Mouse (Mus musculus): ENCODE data around the gene Siva1. TPM values are rescaled to one million over a fixed set of nuclear protein-coding genes. Genes with fewer than 3 reads are reported as not detected.

The Siva1 gene
- 10 to 100 TPM; 16.8 to 26.8 (median 23.8) TPM for total RNA-seq (2022)

DNA sequence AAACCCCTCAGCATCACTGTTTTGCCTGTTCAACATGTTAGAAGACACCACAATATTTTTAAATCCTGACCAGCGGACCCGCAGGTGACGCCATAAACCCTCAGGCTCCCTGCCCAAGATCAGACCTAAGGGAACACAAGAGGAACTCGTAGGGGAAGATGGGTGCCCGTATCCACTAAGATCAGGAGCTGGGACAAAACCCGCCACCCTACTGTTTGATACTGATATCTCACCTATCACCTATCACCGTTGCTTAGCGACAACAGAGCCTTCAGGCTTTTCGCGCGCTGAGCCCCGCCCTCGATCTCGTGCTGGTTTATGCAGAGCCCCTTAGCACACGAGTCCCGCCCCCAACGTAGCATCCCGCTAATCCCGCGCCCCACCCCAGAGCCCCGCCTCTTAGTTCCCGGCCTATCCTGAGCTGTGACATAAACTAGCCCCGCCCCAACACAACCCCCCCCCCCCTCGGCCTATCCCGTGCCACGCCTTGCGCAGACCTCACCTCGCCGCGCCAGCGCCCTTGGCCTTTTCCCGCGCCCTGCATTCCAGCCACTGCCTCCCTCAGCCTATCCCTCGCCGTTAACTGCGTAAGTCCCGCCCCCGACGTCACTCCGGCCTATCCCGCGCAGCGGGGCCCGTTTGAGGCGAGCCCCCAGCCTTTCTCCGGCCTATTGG, at the start of gene Siva1:
Gene Siva1 (plus strand): TSS at position 500 of the 675 bp plus-strand sequence.
- DNase-seq (ENCODE audit: low spot score in 2 of 2), result peak; percentile 89 to 98

DNA sequence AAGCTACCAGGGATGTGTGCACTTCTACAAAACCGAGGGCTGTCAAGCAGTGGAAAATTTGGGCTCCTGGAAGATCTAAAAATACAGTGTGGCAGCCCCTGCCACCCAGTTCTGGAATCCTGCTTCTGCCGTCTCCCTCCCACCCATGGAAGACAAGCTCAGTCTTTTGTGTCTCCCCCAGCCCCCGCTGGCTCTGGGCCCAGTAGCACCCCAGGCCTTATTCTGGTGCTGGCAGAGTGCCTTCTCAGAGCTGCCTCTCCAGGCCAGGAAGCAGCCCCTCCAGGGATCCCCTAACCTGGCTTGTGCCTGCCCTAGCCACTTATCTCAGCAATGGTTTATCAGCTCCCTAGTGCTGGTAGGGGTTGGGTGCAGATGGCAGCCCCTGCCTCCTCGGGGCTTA, 49.5 kb upstream of the Siva1 start:
- peak in 1 of 2 experiments; percentile 83 for DNase-seq (ENCODE audit: low spot score in 2 of 2)

DNA sequence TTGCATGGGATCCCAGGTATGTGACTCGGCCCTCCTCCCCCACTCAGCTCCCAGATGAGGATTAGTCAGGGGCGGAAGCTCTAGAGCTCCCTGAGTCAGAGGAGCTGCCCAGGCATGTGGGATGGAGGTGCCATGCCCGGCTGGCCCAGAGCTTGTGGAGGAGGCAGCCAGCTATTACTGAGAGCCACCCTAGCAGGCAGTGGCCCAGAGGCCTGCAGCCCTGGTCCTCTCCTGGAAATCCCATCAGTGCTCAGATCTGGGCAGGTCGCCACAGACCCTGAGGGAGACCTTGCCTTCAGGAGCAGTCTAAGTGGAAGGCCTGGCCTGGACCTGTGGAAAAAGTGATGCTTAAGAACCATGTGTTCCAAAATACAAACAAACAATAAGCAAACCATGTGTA, 48.9 kb upstream of the Siva1 start:
- no peak for DNase-seq (ENCODE audit: low spot score in 2 of 2)

DNA sequence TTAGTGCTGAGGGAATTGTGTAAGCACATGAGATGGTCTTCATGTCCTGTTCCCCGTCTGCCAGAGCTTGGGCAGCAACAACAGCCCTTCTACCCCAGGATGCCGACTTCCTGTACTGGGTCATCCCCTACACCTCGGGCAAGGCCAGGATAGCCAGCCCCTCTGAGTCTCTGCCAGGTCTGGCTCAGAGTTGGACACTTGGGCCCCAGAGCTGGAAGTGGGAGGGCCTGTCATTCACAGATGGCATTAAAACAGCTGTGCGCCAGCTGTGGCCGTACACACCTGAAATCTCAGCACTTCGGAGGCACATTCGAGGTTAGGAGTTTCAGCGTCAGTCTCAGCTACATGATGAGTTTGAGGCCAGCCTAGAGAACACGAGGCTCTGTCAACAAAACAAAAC, 48.0 kb upstream of the Siva1 start:
- no peak for DNase-seq (ENCODE audit: low spot score in 2 of 2)

DNA sequence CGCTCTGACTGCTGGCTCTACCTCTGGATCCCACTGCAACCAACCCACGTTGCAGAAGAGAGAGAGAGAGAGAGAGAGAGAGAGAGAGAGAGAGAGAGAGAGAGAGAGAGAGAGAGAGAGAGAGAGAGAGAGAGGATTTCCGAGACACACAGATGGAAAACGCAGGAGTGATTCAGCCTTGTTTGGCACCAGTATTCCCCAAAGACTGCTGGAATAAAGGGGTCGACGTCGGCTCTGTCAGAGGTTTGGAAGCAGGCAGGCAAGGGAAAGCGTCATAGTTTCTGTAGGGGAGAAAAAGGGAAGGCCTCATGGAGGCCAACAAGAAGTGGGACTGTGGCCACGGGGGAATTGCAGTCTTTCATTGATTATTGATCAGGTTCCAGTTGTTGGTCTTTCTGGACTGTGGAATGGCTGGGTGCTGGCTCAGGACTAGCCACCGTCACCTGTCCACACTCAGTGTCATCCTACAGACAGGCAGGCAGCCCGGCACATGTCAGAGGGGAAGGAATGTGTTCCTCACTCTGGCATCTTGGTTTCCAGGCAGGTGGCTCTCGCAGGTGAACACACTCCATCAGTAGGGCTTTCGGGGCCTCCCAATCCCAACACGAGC, 47.5 kb upstream of the Siva1 start:
- DNase-seq (ENCODE audit: low spot score in 2 of 2), result no peak

DNA sequence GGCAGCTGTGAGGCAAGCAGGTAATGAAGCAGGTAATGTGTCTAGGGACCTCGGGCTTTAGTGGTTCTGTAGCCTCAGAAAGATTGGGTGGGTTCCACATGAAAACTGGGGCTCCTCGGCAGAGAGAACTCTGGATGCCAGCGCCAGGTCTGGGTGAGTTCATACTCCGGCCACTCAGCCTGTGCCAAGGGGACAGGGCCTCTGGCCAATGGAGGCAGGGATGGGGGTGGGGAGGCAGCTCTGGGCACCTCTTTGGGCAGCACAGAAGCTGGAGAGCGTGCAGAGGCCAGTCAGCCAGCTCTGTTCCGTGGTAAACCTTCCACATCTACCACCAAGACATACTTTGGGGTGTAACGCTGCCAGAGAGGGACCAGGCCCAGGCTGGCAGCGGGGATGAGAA, 46.9 kb upstream of the Siva1 start:
- no peak for DNase-seq (ENCODE audit: low spot score in 2 of 2)

DNA sequence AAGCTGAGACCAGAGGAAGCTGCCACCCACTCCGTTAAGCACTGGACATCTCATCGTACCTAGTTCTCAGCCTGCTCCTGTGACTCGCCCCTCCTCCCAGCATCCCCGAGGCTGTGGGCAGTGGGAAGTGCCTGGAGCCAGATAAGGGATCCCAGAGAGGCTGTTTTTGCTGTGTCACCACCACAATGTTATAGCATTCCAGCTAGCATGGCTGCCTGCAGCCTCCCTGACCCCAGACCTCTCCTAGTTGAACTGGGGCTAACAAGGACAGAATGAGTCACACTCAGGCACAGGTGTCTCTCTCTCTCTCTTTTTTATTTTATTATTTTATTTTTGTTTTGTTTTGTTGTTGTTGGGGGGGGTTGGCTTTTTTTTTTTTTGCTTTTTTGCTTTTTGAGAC, 45.3 kb upstream of the Siva1 start:
- no peak for DNase-seq (ENCODE audit: low spot score in 2 of 2)

DNA sequence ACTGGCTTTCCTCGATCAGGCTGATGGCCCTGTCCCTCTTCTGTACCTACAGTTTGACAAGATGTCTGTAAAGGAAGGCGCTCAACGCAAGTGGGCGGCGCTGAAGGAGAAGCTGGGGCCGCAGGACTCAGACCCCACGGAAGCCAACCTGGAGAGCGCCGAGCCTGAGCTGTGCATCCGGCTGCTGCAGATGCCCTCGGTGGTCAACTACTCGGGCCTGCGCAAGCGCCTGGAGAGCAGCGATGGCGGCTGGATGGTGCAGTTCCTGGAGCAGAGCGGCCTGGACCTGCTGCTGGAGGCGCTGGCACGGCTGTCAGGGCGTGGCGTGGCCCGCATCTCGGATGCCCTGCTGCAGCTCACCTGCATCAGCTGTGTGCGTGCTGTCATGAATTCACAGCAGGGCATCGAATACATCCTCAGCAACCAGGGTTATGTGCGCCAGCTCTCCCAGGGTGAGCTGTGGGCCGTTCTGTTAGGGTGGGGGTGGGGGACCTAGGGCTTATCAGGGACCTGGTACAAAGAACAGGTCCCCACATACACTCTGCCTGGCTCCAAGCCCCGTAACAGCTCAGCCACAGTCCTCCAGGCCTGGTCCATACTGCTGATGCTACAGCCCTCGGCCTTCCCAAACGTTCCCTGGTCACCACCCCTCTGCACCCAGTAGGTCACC, 44.4 kb upstream of the Siva1 start:
- DNase-seq (ENCODE audit: low spot score in 2 of 2), result no peak

DNA sequence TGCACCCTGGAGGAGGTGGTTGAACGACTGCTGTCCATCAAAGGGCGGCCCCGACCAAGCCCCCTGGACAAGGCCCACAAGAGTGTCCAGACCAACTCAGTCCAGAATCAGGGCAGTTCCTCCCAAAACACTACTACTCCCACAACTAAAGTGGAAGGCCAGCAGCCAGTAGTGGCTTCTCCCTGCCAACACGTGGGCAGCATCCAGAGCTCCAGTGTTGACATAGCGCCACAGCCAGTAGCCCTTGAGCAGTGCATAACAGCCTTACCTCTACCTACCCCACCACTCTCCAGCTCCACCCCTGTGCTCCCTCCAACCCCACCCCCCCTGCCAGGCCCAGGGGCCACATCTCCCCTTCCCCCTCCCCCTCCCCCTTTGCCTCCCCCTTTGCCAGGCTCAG, 40.5 kb upstream of the Siva1 start:
- no peak for DNase-seq (ENCODE audit: low spot score in 2 of 2)

DNA sequence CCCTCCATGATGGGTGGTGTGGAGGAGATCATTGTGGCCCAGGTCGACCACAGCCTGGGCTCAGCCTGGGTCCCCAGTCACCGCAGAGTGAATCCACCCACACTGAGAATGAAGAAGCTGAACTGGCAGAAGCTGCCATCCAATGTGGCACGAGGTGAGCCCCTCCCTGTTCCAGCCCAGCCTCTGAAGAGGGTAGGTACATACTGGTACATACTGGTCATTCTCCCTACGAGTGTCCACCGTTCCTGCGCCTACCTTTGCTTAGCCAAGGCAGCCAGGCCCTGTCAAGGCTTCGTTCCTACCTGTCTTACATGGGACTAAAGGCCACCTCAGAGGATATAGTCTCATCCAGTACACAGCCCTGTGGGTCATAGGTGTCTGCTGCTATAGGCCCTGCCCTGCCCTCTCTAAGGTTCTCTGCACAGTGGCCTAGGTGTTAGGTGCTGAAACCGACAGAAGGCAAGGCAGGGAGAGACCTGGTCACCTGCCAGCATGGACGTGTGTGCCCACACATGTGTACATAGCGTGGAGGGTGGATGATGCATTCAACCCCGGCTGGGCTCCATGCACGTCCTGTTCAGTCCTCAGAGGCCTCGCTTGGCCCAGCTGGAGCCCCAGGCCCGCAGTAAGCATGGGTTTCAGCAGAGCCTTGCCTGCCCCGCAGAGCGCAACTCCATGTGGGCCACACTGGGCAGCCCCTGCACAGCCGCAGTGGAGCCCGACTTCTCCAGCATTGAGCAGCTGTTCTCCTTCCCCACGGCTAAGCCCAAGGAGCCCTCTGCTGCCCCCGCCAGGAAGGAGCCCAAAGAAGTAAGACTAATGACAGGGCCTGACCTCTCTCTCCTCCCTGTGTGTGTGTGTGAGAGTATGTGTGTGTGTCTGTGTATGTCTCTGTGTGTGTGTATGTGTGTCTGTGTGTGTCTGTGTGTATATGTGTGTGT, 39.5 kb upstream of the Siva1 start:
- no peak for DNase-seq (ENCODE audit: low spot score in 2 of 2)

DNA sequence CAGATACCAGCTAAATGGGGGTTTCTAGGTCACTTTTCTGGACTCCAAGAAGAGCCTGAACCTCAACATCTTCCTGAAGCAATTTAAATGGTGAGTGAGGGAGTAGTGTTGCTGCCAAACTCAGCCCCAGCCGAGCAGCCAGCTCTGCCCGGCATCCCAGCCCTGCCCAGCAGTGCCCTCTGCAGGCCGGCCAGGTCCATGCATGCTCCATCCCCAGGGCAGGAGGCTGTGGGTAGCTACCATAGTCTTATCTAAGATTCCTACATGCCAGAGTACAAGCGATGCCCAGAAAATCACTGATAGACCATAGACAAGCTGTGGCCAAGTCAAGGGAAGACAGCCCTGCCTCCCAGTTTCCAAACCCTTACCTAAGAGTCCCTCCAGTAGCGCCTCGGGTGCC, 38.7 kb upstream of the Siva1 start:
- peak in 1 of 2 experiments; percentile 76 for DNase-seq (ENCODE audit: low spot score in 2 of 2)

DNA sequence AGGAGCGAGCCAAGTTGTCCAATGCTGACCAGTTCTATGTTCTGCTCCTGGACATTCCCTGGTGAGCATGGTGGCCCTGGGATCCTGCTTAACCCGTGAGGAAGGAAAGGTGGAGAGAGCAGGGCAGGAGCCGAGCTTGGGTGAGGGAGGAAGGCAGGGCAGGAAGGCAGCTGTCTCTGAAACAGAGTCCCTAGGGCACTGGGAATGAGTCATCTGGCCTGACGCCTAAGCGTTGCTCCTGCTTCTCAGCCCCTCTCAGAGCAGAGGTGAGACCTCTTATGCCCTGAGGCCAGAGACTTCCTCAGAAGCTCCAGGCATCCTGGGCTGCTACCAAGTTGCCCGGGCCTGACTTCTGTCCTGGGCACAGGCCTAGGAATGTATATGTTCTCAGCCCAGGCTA, 37.5 kb upstream of the Siva1 start:
- no peak for DNase-seq (ENCODE audit: low spot score in 2 of 2)

DNA sequence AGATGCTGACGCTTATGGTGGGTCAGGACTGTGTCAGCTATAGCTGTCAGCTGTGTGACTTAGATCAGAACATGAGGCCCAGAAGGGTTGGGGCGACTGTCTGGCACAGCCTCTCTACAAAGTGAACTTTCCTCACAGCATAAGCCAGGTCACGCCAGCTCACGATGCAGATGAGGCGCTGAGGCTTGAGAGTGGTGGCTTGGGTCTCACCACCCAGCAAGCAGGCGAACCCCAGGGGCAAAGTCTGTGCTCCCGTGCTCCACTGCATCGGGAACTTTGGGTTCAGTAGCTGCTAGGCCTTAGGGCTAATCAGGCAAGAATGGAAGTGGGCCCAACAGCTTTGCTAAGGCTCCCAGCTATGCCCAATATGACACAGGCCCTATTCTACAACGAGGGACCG, 35.4 kb upstream of the Siva1 start:
- DNase-seq (ENCODE audit: low spot score in 2 of 2), result no peak

DNA sequence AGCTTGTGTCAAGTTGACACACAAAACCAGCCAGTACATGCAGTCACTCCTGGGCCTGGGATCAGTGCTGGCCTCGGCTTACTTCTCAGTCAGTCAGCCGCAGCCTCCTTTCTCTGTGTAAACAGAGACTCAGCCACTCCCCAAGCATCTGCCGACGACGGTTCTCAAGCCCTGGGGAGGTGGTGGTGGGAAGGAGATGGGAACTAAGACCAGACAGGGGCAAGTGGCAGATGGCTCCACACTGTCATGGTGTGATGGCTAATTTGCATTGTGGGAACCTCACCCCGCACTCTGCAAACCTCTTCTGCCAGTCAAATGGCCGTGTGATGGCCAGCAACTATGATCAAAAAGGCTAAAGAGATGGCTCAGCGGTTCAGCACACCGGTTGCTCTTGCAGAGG, 27.8 kb upstream of the Siva1 start:
- no peak for DNase-seq (ENCODE audit: low spot score in 2 of 2)

DNA sequence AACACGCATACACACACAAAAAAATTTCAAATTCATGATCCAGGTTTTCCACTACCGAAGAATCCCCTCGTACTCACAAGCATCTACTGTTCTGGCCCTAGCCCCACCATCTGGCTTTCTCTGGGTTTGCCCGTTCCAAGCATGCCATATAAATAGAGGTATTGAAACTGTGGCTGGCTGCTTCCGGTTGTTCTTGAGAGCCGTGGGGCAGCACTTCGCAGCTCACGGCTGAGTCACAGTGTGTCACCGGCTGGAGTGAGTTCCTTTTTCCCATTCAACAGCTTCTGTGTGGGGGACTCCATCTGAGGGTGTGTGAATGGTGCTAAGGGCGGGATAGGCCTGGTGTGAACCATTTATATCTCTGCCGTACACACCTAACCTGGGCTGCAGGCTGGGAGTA, 27.3 kb upstream of the Siva1 start:
- DNase-seq (ENCODE audit: low spot score in 2 of 2), result peak in 1 of 2 experiments; percentile 90

DNA sequence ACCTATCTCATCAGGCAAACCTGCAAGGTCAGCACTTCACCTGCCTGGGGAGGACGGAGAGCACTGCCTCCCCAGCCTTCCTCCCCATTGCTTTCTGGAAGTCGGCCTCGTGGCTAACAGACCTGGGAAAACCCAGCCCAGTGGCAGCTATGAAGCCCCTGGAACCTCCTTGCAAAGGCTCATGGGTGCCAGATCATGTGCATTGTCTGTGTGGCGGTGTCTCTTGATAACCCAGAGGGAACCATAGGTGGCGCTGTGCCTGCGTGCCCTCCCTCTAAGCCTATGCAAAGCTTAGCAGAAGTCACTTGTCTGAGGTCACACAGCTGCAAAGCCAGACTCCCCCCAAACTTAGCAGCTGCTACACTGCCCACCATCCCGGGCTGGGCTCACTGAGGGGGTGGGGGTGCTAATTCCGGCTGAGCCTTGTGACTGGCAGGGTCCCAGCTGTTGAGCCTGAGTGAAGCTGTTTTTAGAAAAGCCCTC, 26.5 kb upstream of the Siva1 start:
- peak in 1 of 2 experiments; percentile 73 for DNase-seq (ENCODE audit: low spot score in 2 of 2)

DNA sequence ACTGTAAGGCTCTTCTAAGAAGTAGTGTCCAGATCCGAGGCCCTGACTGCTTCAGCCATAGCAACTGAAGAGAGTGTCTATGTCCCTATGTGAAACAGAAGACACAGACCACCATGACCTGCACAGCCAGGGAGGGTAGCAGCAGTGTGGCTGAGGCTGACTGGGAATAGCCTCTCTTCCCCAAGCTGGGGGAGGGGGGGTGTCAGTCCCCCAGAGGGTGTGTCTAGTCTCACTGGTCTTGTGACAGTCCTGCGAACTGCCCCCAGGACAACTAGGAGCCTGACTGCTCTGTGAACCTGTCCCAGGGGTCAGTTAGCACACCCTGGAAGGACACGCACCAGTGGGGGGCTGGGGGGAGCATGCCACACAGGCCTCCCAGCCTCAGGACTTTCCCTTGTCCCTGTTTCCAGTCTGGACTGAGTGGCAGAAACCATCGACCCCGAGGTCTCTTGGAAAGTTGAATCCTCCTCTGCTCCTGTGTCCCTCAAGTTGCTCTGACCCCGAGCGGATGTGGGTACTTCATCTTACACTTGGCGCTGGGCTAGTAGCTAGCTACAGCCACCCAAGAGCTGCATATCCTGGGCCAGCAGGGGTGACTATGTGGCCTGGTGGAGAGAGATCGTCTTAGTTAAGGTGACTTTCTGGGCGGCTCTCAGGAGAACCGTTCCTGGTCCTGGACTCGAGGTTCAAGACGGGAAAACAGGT, 25.3 kb upstream of the Siva1 start:
- no peak for DNase-seq (ENCODE audit: low spot score in 2 of 2)

DNA sequence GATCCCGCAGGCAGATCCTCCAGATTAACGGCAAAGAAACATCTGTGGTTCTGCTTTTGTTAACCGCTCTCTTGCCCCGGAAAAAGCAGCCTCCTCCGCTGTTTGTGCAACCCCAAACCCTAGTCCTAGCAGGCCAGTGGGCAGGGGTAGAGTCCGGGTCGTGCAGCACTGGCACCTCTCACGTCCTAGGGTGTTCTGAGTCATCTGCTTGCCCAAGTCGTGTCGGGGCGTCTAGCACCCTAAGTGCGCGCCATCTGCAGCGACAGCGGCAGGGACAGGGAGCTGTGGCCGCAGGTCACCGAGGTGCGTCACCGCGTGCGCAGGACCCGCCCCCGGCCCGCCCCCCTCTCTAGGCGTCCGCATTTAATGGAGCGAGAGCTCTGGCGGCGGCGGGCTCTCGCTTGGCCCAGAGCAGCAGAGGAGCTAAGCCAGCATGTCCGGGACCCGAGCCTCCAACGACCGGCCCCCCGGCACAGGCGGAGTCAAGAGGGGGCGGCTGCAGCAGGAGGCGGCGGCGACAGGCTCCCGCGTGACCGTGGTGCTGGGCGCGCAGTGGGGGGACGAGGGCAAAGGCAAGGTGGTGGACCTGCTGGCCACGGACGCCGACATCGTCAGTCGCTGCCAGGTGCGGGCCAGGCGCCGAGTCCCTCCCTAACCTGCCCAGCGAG, 24.7 kb upstream of the Siva1 start, which contains the start of gene Adssl1:
Gene Adssl1 (plus strand): TSS at position 360 of the 668 bp plus-strand sequence.
- no peak for DNase-seq (ENCODE audit: low spot score in 2 of 2)

DNA sequence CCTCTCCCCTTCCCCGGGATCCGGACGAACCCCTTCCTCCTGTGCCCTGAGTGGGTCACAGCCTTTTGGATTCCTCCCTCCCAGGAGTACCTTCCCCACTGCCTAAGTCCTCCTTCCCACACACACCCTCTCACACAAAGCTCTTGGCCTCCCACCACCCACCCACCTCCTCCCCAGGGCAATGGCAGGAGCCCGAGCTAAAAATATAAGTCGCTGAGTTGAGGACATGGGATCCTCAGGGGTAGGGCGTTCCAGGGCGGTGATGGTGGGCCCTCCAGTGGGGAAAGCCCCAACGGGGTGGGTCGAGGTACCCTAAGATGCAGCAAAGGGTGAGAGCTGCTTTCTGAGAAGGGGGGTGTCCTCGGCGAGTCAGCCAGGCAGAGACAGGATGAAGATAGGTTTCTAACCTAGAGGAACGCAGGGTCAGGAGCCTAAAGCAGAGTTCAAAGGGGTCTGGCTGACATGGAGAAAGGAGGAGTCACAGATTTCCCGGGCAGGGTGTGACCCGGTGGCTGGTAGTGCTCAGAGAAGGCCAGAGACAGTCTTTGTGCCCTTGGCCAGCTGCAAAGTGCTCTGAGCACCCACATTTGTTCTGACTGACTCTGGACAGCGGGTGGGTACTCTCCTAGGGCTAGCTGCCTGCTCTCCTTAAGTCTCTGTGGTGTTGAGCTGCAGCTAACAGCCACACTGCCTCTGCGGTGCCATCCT, 24.0 kb upstream of the Siva1 start:
- DNase-seq (ENCODE audit: low spot score in 2 of 2), result no peak

DNA sequence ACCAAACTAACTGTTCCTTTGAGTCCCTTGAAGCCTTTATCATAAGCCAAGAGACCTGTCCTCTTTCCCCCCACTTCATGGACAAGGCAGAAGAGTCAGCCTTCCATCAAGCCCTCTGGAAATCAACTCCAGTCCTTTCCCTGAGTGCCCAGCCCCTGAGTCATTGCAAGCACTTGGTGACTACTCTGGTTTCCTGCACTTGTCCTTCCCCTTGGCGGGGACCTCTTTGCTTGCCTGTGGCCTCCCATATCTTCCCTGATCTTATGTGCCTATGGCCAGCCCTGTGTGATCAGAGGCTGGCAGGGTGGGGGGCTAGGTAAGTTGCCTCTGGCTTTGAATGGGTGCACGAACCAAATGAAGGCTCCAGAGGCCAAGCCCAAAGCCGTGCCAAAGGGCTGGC, 22.6 kb upstream of the Siva1 start:
- no peak for DNase-seq (ENCODE audit: low spot score in 2 of 2)
